Mouse (Mus musculus) liver, postnatal 0 days (tissue): Measurements from ENCODE around the gene Aqp7.

Source experiments
- CTCF ChIP-seq: sonication (generic); IDR thresholded peaks from 2 replicates; pipeline ENCODE4 v1.5.1; 2016; ENCODE audit warnings: antibody characterized with exemption, low read depth
- EP300 ChIP-seq: IDR thresholded peaks from 2 replicates; pipeline ENCODE4 v1.6.1; 2016; ENCODE audit warnings: antibody characterized with exemption, low read depth, mild to moderate bottlenecking

DNA sequence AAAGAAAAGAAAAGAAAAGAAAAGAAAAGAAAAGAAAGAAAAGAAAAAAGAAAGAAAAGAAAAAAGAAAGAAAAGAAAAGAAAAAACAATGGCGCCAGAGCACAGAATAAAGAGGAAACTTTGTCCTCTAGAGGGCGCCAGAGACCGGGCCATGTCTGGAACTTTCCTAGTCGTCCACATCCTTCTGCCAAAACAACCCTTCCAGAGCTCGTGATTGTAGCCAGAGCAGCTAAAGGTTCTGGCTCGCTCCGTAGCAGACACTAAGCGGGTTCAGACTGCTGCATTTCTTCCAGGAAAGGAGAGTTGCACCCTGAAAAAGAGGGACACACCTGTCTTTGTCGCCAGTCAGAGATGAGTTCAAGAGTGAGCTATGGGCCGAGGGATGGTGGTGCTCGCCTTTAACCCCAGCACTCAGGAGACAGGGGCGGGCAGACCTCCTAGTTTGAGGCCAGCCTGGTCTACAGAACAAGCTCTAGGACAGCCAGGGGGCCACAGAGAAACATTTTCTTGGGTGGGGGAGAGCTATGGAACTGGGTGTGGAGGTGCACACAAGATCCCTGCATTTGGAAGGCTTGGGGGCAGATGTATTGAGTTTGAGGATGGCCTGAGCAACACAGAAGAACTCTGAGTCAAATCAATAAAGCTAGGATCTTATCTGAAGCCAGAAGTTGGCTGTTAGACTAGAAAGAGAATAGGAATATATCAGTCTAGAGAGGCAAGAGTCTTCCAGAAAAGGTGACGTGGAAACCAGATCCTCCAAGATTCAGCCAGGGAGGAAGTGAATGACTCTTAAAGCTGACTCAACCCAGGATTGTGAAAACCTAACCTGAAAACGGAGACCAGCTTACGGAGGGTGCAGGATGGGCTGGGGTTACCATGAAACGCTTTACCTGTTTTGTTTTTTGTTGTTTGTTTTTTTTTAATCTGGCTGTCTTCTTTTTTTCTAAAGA is 3.1 kb upstream of the Aqp7 start:
- TF ChIP-seq EP300 = 0 out of 2 replicates have a peak, but pooled peaks have one; percentile 8
- TF ChIP-seq CTCF = peak; percentile 94
